Mouse (Mus musculus): ENCODE results near the gene Lrpap1. TPM values are rescaled to one million over a fixed set of nuclear protein-coding genes. Genes with fewer than 3 reads are reported as not detected.
A peak's percentile ranks its signal among the peaks of the same experiment; 100 is the strongest.

Lrpap1 gene
- 47.7 and 50.6 TPM in 2 replicates for polyA plus RNA-seq (2015; fragmentation: Nextera tagmentation; extraction: Ambion mirVana)

GRCm38 (mm10) chr5:35104960-35105921, at the start of gene Lrpap1:
Gene Lrpap1 (minus strand): TSS chr5:35105766.
- Histone ChIP-seq H3K4me3 (ENCODE audit: low read depth, low read length) (peak within 1 kb of the TSS; percentile 71), H3K4me2 (replicated peaks; ENCODE audit: low read depth) (peak within 1 kb of the TSS; percentile 79), H3K27ac (ENCODE audit: low read depth, low read length) (peak within 1 kb of the TSS; percentile 35; the same call in 1 of the 2 replicates), H3K4me1 (replicated peaks; ENCODE audit: control insufficient read depth, insufficient read depth, low read length) (peaks cover 12% of the 10 kb centered on the region; the same call in 1 of the 2 replicates), H3K36me3 (ENCODE audit: control insufficient read depth, insufficient read depth) (peaks cover 19% of the 10 kb centered on the region), H3K9me3 (ENCODE audit: control insufficient read depth) (no peaks in the 10 kb centered on the region), H3K27me3 (replicated peaks; ENCODE audit: control insufficient read depth, insufficient read depth, low read length) (no peaks in the 10 kb centered on the region), H3K9ac (ENCODE audit: low read depth, low read length) (peak within 1 kb of the TSS; percentile 58)
- 1% methylated on average over 39 of the region's 39 CpGs for WGBS
- ATAC-seq: peak; percentile 90
- no peak for TF ChIP-seq CTCF (IDR thresholded peaks at IDR 0.05; ENCODE audit: low read depth)

DNA sequence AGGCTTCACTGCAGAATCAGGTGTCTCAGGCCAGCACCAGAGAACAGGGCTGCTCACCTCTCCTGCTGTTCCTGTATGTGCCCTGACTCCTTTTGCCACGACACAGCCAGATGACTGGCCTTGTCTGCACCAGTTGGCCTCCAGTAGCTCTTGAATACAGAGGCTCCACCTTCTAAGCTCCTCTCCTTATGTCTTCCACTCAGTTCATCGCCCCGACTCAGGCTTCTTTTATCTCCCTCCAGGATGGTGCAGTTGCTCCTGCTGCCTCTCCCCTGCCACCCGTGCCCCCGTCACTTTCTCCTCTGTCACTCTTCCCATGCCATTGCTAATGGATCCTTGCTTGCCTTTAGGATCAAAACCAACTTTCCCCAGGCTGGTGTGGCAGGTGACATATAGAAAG, 44.4 kb upstream of the Lrpap1 start:
- H3K4me1 ChIP-seq (replicated peaks; ENCODE audit: control insufficient read depth, insufficient read depth, low read length): no peaks in the 10 kb centered on the region
- H3K9ac ChIP-seq (ENCODE audit: low read depth, low read length): no peak overlapping the region
- H3K4me3 ChIP-seq (ENCODE audit: low read depth, low read length): no peak overlapping the region
- TF ChIP-seq CTCF (IDR thresholded peaks at IDR 0.05; ENCODE audit: low read depth): no peak
- WGBS: 73% methylated on average over 5 of the region's 5 CpGs
- no peaks in the 10 kb centered on the region for H3K9me3 ChIP-seq (ENCODE audit: control insufficient read depth)
- ATAC-seq: no peak
- H3K4me2 ChIP-seq (replicated peaks; ENCODE audit: low read depth): no peak overlapping the region
- no peaks in the 10 kb centered on the region for H3K36me3 ChIP-seq (ENCODE audit: control insufficient read depth, insufficient read depth)
- H3K27ac ChIP-seq (ENCODE audit: low read depth, low read length): no peak overlapping the region
- no peaks in the 10 kb centered on the region for H3K27me3 ChIP-seq (replicated peaks; ENCODE audit: control insufficient read depth, insufficient read depth, low read length)

GRCm38 (mm10) chr5:35149526-35149925, 44.0 kb upstream of the Lrpap1 start:
- WGBS: 75% methylated on average over 4 of the region's 4 CpGs
- Histone ChIP-seq H3K4me2 (replicated peaks; ENCODE audit: low read depth) (no peak overlapping the region), H3K9ac (ENCODE audit: low read depth, low read length) (no peak overlapping the region), H3K27me3 (replicated peaks; ENCODE audit: control insufficient read depth, insufficient read depth, low read length) (no peaks in the 10 kb centered on the region), H3K36me3 (ENCODE audit: control insufficient read depth, insufficient read depth) (no peaks in the 10 kb centered on the region), H3K4me3 (ENCODE audit: low read depth, low read length) (no peak overlapping the region), H3K4me1 (replicated peaks; ENCODE audit: control insufficient read depth, insufficient read depth, low read length) (no peaks in the 10 kb centered on the region), H3K27ac (ENCODE audit: low read depth, low read length) (no peak overlapping the region), H3K9me3 (ENCODE audit: control insufficient read depth) (no peaks in the 10 kb centered on the region)
- TF ChIP-seq CTCF (IDR thresholded peaks at IDR 0.05; ENCODE audit: low read depth): no peak
- ATAC-seq: no peak

DNA sequence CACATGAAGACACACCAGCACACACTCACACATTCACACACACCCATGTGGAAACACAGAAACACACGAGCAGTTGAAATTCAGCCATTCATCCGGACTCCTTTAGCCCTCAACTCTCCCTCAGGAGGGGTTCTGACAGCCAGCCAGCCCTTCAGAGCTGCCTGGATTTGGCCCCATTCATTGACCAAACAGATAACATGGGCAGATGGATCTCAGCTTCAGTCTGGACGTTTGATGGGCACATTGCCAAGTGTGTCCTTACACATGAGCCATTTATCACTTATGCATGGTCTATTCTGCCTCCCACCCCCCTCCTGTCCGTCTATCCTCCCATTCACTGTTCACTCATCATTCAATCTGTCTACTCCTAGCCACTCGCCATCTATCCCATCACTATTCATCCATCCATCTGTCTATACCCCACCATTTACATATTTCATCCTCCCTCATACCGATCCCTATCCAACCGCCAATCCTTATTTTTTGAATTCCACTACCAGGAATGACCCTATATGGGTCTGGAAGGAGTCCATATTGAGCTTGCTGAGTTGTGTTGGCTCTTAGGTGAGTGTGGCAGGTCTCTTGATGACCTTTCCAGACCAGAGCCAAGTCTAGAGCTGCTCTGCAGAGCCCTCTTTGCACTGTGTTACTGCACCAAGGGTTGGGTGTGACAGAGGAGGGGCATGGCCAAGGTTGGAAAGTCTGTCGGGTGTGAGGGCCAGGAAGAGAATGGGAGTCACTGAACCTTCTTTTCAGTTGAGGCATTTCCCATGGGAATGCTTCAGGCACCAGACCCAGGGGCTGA, 42.6 kb upstream of the Lrpap1 start:
- Histone ChIP-seq H3K4me1 (replicated peaks; ENCODE audit: control insufficient read depth, insufficient read depth, low read length) (no peaks in the 10 kb centered on the region), H3K36me3 (ENCODE audit: control insufficient read depth, insufficient read depth) (no peaks in the 10 kb centered on the region), H3K27me3 (replicated peaks; ENCODE audit: control insufficient read depth, insufficient read depth, low read length) (no peaks in the 10 kb centered on the region), H3K9ac (ENCODE audit: low read depth, low read length) (no peak overlapping the region), H3K4me3 (ENCODE audit: low read depth, low read length) (no peak overlapping the region), H3K4me2 (replicated peaks; ENCODE audit: low read depth) (no peak overlapping the region), H3K9me3 (ENCODE audit: control insufficient read depth) (no peaks in the 10 kb centered on the region), H3K27ac (ENCODE audit: low read depth, low read length) (no peak overlapping the region)
- no peak for ATAC-seq
- WGBS: 65% methylated on average over 8 of the region's 8 CpGs
- TF ChIP-seq CTCF (IDR thresholded peaks at IDR 0.05; ENCODE audit: low read depth): no peak

DNA sequence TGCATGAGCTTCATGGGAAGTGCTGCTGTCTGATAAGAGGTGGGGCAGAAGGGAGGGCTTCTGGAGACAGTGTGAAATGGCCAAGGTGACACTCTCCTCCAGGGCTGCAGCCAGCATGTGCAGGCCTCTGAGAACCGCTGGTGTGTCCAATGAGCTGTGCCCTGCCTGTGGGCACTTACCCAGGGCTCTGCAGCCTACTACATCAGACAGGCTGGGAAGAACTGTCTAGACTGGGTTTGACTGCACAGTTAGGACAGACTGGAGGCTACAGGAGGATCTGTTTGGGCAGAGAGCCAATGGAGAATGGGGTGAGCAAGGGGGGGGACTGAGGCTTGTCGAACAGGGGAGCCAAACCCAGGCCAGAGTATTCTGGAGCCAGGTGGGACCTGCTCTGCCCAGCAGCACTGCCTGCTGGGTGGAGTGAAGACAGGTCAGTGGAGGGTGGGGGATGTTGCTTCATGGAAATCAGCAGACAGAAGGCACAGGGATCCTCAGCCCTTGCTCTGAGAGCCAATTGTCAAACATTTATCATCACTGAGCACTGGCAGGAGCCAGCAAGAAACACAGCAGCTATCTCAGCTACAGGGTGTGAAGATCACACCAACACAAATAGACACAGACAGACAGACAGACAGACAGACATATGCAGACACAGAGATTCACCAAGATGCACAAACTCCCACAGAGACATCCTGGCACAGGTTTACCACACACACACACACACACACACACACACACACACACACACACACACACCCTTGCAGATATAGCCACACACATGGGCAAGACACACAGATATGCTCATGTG, 41.8 kb upstream of the Lrpap1 start:
- Histone ChIP-seq H3K4me2 (replicated peaks; ENCODE audit: low read depth) (no peak overlapping the region), H3K4me1 (replicated peaks; ENCODE audit: control insufficient read depth, insufficient read depth, low read length) (no peaks in the 10 kb centered on the region), H3K9ac (ENCODE audit: low read depth, low read length) (no peak overlapping the region), H3K27ac (ENCODE audit: low read depth, low read length) (no peak overlapping the region), H3K36me3 (ENCODE audit: control insufficient read depth, insufficient read depth) (no peaks in the 10 kb centered on the region), H3K9me3 (ENCODE audit: control insufficient read depth) (no peaks in the 10 kb centered on the region), H3K27me3 (replicated peaks; ENCODE audit: control insufficient read depth, insufficient read depth, low read length) (no peaks in the 10 kb centered on the region), H3K4me3 (ENCODE audit: low read depth, low read length) (no peak overlapping the region)
- WGBS: 33% methylated on average over 2 of the region's 2 CpGs
- ATAC-seq: no peak
- no peak for TF ChIP-seq CTCF (IDR thresholded peaks at IDR 0.05; ENCODE audit: low read depth)
